Mouse (Mus musculus): ENCODE results near the gene Ccnyl1. TPM values are rescaled to one million over a fixed set of nuclear protein-coding genes. Genes with fewer than 3 reads are reported as not detected.
A peak's percentile ranks its signal among the peaks of the same experiment; 100 is the strongest.
"Not testable (repeated sequence)": the region's sequence is repeated elsewhere in the genome, so short reads cannot be mapped to it uniquely, and the experiment has no call there.

Gene Ccnyl1
- total RNA-seq (2021) = 17.9 and 18.6 TPM in 2 replicates
- long read RNA-seq, partial matches to known transcripts = 0 of 7 reads
- long read RNA-seq, other reads (novel, unspliced or antisense) = 4 of 7 reads

DNA sequence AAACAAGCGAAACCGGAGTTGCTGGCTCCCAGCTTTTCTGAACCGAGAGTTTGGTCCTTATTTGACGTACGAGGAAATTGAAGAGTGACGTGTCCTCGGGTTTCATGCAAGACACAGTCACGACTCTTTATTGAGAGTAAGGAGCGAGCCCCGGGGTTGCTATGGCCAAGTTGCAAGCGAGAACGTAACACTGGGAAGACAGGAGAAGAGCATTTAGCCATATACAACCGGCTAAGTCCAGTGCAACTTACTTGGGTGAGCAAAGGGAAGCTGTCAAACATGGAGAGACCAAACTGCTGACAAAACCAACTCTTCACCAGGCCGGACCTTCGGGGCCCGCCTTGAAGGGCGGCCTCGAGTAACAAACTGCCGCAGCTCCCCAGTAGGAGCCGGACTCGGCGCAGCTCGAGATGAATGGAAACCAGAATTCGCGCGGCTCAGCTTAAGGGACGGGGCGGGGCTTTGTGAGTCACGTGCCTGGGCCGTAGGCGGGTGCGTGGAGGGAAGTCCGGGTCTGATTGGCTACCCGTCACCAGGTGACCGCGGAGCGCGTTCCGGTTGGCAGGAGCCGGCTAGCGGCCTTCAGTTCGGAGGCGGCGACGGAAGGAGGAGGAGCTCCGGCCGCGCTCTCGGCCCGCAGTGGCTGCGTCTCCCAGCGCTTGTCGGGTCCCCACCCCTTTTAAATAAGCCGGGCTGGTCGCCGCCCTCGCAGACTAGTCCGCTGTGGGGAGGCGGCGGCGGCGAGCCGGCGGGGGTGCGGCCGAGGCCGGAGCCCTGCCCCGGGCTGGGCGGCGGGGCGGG, at the start of gene Ccnyl1:
Ccnyl1 (plus strand) TSS at position 243 of the 801 bp plus-strand sequence.
- peak; percentile 98 for DNase-seq

DNA sequence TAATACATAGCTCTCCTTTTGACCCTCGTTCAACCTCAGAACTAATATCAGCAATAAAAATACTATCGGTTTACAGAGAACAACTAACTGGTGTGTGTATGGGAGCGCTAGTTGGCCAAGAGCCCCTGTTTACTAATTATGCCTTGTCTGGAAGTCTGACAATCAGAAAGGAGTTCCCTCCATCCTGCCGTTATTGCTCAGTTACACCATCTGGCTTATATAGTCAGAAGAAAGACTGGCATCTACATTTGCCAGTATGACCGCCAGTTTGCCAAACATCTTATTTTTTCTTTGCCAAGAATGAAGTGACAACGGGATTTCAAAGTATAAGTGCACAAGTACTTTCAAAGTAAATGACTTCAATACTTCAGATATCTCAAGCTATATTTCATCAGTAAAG, 49.2 kb upstream of the Ccnyl1 start:
- no peak for DNase-seq

- DNase-seq = not testable (repeated sequence)
Observed at GRCm38 (mm10) chr1:64642541-64642940, 47.7 kb upstream of the Ccnyl1 start.

DNA sequence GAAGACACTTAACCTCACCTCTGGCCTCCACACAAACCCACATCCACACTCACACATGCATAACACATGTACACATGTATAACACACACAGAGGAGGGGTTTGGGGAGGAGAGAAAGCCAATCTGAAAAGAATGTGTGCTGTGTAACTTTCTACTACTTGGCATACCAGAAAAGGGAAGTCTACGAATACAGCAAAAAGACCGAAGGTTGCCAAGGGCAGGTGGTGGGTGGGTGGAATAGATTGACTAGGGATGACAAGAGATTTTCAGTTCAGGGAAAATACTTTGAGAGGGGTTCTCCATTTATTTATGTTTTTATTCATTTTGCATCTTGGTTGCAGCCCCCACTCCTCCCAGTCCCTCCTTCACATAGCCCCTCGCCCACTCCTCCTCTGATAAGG, 45.7 kb upstream of the Ccnyl1 start:
- DNase-seq = no peak

DNA sequence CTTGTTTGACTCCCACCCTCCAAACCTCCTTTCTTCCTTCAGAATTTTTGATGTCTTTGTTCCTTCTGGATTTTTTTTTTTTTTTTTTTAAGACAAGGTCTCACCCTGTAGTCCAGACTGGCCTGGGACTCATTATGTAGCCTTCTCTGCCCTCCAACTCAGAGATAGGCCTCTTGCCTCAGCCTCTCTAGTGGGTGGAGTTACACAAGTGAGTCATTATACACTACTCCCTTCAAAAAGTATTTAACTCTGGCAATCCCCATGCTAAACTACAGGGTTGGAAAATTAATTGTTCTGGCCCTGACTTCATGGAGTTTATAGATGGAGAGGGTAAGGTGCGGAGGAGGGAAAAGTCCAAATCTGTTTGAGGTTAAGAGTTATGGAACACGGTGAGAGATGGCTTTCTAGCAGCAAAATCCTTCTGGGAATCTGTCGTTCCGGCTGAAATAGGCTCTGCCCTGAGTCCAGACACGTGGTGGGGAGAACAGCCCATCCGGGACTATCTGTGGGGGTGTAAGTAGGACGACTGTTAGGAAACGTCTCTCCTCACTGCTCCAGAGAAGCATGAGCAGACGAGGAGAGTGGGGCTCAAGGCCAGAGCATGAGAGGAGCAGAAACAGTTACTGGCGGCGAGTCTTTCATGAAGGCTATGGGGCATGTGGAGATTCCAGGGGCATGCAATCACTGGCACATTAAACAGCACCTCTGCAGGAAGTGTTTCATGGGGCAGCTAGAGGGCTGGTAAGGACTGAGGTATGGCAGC, 40.7 kb upstream of the Ccnyl1 start:
- peak; percentile 29 for DNase-seq

GRCm38 (mm10) chr1:64653701-64654100, 36.6 kb upstream of the Ccnyl1 start:
- DNase-seq = no peak

DNA sequence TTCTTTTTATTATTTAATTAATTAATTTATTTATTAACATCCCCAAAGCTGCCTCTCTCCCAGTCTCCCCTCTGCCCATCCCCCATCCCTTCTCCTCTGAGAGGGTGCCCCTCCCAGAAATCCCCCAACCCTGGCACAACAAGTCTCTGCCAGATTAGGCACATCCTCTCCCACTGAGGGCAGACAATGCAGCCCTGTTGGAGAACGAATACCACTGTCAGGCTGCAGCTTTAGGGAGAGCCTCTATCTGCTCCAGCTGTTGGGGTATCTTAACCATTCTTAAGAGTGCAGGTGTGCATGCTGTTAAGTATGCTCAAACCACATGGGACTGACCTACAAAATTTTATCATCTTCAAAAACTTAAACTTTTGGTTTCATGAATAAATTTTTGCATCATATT, 34.8 kb upstream of the Ccnyl1 start:
- DNase-seq = no peak

DNA sequence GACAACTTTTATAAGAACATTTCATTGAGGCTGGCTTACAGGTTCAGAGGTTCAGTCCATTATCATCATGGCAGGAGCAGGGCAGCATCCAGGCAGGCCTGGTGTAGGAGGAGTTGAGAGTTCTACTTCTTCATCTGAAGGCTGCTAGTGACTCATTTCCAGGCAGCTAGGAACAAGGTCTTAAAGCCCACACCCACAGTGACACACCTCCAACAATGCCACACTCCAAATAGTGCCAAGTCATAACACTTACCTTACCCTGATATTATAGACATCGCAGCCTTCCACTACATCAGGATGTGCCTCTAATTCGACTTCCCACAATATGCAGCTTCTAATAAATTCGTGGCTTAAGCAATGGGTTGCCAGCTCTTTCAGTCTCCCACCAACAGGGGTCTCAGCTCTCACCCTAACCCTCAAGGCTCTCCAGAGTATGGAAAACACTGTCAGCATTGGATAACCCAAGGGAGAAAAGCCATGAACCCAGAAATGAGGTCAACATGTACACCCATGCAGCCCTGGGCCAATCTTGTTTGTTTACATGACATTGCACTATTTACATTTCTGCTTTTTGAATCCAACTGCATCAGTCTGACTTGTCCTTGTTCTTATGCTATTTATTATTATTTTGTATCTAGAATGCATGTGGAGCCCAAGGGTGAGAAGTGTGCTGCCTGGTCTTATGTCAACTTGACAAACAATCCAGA, 33.7 kb upstream of the Ccnyl1 start:
- DNase-seq = no peak

DNA sequence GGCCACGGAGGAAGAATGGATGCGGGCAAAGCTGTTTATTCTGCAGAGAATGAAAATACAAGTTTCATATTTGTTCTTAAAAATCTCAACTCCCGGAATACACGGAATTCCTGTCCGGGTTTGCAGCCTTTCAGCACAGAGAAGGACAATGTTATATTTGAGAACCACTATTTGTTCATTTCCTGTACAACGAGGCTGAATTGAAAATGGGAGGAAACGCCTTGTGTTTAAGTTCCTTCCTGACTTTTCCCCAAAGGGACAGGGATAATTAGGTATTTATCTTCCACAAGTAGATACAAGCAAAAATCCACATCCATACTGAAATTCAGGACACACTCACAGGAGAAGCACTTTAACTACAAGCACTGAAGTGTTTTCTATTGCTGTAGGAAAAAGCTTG, 31.4 kb upstream of the Ccnyl1 start:
- DNase-seq = no peak

- DNase-seq = no peak
Observed at GRCm38 (mm10) chr1:64667111-64667633, 23.1 kb upstream of the Ccnyl1 start.

DNA sequence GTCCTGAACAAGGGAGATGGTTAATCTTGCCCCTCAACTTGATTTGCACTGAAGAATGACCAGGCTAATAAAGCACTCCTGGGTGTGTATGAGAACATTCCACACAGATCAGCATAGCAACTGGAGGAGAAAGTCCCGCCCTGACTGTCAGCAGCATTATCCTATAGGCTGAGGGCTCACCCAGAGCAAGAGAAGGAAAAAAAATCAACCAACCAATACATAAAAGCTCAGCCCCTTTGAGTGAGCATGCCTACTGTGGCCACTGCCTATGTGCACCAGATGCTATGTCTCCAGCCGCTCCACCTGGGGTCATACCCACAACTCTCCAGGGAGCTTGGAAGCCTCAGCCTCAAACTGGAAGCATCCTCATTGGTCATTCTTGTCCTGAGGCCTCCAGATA, 20.8 kb upstream of the Ccnyl1 start:
- DNase-seq = no peak

GRCm38 (mm10) chr1:64673931-64674330, 16.3 kb upstream of the Ccnyl1 start:
- no peak for DNase-seq

- no peak for DNase-seq
Observed at GRCm38 (mm10) chr1:64676060-64676839, 14.0 kb upstream of the Ccnyl1 start.

DNA sequence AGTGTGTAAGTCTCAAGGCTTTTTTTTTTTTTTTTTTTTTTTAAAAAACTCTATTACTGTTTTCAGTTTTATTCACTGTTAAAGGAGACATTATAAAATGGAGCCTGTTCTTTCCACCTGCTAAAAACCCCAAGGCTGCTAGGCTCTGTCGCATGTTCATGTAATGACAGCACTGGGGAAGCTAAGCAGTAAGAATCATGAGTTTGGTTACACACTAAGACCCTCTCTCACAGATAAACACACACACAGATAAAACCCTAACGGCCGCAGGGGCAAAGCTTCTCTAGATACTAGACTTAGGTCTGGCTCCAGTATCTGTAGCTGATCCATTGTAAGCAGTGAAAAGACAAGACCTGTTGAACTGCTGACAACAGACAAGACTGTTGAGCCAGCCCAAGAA, 8.8 kb upstream of the Ccnyl1 start:
- no peak for DNase-seq

DNA sequence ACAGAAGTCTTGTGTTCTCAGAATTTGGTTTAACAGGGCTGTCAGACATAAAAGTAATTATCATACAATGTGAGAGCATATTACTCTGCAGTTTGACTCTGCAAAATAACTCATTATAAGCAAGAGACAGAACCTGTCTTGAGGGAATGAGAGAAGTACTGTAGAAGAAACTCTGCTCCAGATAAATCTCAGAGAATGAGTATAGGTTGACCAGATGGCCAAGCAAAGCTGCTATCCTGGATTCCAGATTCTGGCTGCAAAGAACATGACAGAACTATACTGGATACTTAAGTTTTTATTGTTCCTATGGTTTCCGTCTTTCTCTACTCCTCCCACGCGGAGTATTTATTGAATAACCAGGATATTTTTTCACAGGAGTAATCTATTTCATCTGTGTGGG, 7.2 kb upstream of the Ccnyl1 start:
- DNase-seq = no peak

DNA sequence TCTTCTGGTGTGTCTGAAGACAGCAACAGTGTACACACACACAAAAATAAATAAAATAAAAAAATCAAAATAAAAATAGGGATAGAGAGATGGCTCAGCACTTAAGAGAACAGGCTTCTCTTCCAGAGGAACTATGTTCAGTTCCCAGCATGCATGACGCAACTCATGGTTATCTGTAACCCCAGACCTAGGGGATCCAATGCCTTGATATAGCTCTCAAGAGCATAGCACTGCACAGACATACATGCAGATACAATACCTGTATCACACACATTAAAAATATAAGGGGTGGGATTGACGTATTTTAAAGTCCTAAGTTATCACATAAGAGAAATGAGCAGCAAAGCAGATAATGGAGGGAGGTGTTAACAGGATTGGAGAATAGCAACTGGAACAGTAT, 5.8 kb upstream of the Ccnyl1 start:
- no peak for DNase-seq

DNA sequence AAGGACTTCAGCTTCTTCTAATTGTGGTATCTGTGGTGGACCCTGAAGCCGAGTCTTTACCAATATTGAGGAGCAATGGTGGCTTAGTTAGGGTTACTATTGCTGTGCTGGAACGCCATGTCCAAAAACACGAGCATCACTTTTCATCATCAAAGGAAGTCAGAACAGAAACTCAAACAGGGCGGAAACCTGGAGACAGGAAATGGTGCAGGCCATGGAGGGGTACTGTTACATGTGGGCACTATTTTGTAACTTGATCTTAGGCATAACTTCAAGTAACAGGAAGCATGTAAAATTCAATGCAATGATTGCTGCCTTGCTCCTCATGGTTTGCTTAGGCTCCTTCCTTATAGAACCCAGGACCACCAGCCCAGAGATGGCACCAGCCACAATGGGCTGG, 2.2 kb upstream of the Ccnyl1 start:
- DNase-seq = no peak

DNA sequence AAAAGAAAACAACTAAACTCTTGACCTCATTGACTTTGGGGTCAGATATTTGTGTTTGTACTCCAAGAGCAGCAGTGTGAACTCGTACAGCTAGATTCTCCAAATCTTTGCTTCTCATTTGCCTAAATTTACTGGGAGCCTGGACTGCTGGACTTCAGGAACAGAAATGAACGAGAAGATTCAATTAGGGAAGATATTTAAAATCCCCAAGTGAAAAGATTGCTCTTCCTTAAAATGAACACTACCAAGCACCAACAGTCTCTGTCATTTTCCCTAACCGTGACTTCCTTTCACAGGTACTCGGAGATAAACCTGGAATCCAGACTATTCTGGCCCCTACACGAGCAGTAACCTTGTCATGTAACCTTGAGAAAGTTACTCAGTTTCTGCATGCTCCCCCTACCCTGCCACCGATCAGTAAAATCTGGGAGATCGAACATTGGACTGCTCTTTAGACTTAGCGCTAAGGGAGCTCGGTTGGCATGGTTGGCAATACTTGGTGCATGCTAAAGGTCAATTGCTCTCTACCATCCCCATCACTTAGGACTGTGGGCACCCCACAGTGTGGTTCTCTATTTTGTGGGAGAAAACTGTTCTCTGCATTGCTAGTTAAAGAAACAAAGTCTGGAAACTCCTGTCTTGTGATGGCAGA, 568 bp upstream of the Ccnyl1 start:
- DNase-seq = no peak

- peak; percentile 48 for DNase-seq
Observed at GRCm38 (mm10) chr1:64691121-64691551, 881 bp downstream of the Ccnyl1 start.

DNA sequence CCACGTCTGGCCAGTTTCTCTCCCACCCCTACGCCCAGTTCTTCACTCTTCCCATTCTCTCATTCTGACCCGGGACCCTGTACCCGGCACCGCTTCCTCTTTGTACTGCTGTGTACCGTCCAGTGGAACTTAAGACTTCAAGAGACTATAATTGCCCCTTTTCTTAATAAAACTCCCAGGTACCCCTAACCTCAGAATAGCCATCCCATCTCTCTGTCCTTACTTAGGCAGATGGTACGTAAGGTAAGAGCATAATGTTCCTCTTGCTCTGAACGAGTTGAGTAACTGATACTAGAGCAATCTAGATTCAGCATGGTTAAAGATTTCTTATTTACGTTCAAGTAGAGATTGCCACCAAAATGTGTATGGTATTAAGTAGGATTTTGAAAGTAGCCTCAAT, 1.3 kb downstream of the Ccnyl1 start:
- no peak for DNase-seq

DNA sequence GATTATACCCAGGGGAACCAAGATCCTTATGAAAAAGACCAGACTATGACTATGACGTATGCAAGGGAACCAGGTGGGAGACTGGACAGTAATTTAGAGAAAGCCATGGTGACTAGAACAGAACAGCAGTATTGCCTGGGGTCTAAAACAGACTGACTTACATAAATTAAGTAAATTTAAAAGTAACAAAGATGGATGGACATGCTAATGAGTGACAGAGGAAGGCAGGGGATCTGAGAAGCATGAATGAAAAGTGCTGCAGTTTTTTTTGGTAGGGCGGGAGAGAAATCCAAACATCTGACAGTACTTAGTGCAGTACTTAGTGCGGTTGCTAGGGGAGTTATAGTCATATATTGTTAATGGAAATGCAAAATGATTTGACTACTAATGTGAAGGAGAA, 4.9 kb downstream of the Ccnyl1 start:
- DNase-seq = no peak
